ENCODE assay signal across 14 mouse cellular contexts in the genomic region with DNA sequence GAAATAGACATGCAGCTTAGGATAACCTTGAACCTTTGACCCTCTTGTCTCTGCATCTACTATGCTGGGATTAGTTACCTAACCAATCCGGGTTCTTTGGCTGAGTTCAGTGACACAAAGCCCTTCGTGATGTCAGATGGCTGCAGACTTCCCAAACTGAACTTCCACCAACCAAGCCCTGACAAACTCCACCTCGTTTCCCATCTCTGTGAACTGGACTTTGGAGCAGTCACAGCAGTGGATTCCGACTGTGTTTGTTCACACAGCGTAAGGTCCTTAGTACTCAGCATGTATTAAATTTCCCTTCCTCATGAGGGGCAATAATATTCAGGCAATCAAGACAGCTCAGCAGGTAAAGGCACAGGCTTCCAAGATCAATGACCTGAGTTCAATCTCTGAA.
"Had no signal": no experiment of that assay in that cellular context is flagged by ENCODE, and none has a peak within 500 bp of the region (broad histone marks: within the 10 kb centered on the region; RNA-seq: fewer than 3 reads in every experiment).

No protein-coding gene starts in this region.

- H3K4me3 ChIP-seq: layer of hippocampus, adult 2 months; limb, embryonic 12.5 days; liver, embryonic 13.5 days; midbrain, embryonic 12.5 days; neural tube, embryonic 13.5 days had no signal

- ATAC-seq: hindbrain, postnatal 0 days; midbrain, embryonic 16.5 days had no signal

- H3K9me3 ChIP-seq: limb, embryonic 12.5 days; liver, embryonic 13.5 days; midbrain, embryonic 12.5 days; neural tube, embryonic 13.5 days had no signal

- DNase-seq: kidney, adult 18-20 months; liver, embryonic 13.5 days; lung, embryonic 14.5 days; lung, postnatal 14 days; retina, postnatal 1 day; right cerebral cortex, postnatal 4 days; thymus, postnatal 36 days had no signal

- H3K4me2 ChIP-seq: limb, embryonic 12.5 days; liver, embryonic 13.5 days; lung, embryonic 14.5 days; midbrain, embryonic 12.5 days; neural tube, embryonic 13.5 days had no signal

- H3K36me3 ChIP-seq: limb, embryonic 12.5 days; liver, embryonic 13.5 days; midbrain, embryonic 12.5 days; neural tube, embryonic 13.5 days had no signal

- H3K27ac ChIP-seq: hindbrain, postnatal 0 days; layer of hippocampus, adult 2 months; limb, embryonic 12.5 days; liver, embryonic 13.5 days; macrophage; midbrain, embryonic 12.5 days; neural tube, embryonic 13.5 days had no signal

- H3K4me1 ChIP-seq: limb, embryonic 12.5 days; midbrain, embryonic 12.5 days; neural tube, embryonic 13.5 days had no signal

- H3K27me3 ChIP-seq: limb, embryonic 12.5 days; midbrain, embryonic 12.5 days; neural tube, embryonic 13.5 days had no signal

- H3K9ac ChIP-seq: limb, embryonic 12.5 days; liver, embryonic 13.5 days; lung, embryonic 14.5 days; midbrain, embryonic 12.5 days; neural tube, embryonic 13.5 days had no signal
